Mouse (Mus musculus): ENCODE data around the gene Cwc27.

- TF ChIP-seq CTCF (IDR thresholded peaks at IDR 0.05) (no peak), EP300 (IDR thresholded peaks at IDR 0.05) (no peak)
Observed at GRCm38 (mm10) chr13:104615999-104616810, 200.7 kb downstream of the Cwc27 start.

All from lung, postnatal 0 days (tissue).